Mouse (Mus musculus): ENCODE measurements around the gene Asrgl1.
A peak's percentile ranks its signal among the peaks of the same experiment; 100 is the strongest.

DNA sequence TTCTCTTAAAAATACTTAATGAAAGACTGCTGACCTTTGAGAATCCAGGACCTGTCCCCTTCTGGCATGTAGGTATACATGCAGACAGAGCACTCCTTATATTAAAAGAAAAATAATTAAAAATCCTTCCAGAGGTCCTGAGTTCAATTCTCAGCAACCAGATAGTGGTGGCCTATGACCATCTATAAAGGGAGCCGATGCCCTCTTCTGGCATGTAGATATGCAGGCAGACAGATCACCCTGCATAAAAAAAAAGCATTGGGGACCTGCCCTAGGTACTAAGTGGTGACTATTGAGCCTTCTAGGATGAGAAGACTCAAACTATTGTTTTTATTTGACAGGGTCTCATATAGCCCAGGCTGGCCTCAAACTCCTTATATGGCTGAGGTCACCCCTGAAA lies 26.9 kb downstream of the Asrgl1 start:
- TF ChIP-seq EP300 (IDR thresholded peaks at IDR 0.05; ENCODE audit: low read depth), result no peak
- 0 out of 2 replicates have a peak, but pooled peaks have one; percentile 2 for TF ChIP-seq CTCF (IDR thresholded peaks at IDR 0.05; ENCODE audit: low read depth)

Measured in heart, postnatal 0 days (tissue).